Mouse (Mus musculus): ENCODE data around the gene Ptar1.

DNA sequence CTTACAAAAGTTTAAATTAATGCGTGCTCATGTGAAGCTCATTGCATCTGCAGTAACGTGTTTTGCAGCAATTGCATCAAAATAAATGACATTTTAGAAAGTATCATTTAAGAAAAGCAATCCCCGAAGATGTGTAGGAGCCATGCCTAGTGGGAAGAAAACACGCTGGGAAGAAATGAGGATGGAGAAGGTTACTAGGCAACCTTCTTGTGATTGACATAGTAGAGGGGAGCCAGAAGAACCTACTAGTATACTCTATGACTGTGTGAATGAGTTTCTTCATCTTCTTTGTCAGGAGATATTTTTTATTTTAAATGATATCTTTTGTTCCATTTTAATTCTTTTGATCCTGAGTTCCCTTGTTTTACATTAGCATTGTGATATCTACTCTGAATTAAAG lies 28.9 kb upstream of the Ptar1 start:
- TF ChIP-seq CTCF (IDR thresholded peaks at IDR 0.05; ENCODE audit: extremely low read depth, insufficient read depth, low read length) (no peak), POLR2A (IDR thresholded peaks at IDR 0.05; ENCODE audit: extremely low read depth, insufficient read depth, low read length) (no peak)

Data from cortical plate, adult 2 months (tissue).